Mouse (Mus musculus): ENCODE measurements around the gene Olfr584.

Gene Olfr584

GRCm38 (mm10) chr7:103081585-103081984 is at the start of gene Olfr584:
TSS of gene Olfr584 (plus strand) at chr7:103081885.
- DNase-seq (ENCODE audit: extremely low spot score, low read depth, low spot score): no peak

- DNase-seq (ENCODE audit: extremely low spot score, low read depth, low spot score): no peak
Measured at GRCm38 (mm10) chr7:103037724-103038123, 44.0 kb upstream of the Olfr584 start, which contains the start of gene Olfr582. TSS of gene Olfr582 (plus strand) at chr7:103038024.

GRCm38 (mm10) chr7:103051000-103051399 is 30.7 kb upstream of the Olfr584 start, which contains the start of gene Olfr583:
TSS of gene Olfr583 (plus strand) at chr7:103051300.
- DNase-seq (ENCODE audit: extremely low spot score, low read depth, low spot score): no peak

- no peak for DNase-seq (ENCODE audit: extremely low spot score, low read depth, low spot score)
Measured at GRCm38 (mm10) chr7:103097420-103097819, 15.7 kb downstream of the Olfr584 start, which contains the start of gene Olfr585. TSS of gene Olfr585 (plus strand) at chr7:103097720.

GRCm38 (mm10) chr7:103119406-103119805 is 37.7 kb downstream of the Olfr584 start:
- no peak for DNase-seq (ENCODE audit: extremely low spot score, low read depth, low spot score)

GRCm38 (mm10) chr7:103125538-103125937 is 43.9 kb downstream of the Olfr584 start, which contains the start of gene Olfr586:
TSS of gene Olfr586 (minus strand) at chr7:103125638.
- no peak for DNase-seq (ENCODE audit: extremely low spot score, low read depth, low spot score)
